Mouse (Mus musculus) stomach, postnatal 0 days (tissue): ENCODE measurements around the gene Prss27.
A peak's percentile ranks its signal among the peaks of the same experiment; 100 is the strongest.

Experiments
- CTCF ChIP-seq: IDR thresholded peaks from 2 replicates; pipeline ENCODE4 v1.5.1; 2016; ENCODE audit warnings: antibody characterized with exemption, low read depth, mild to moderate bottlenecking, moderate library complexity
- EP300 ChIP-seq: optimal IDR thresholded peaks from 2 replicates; pipeline ENCODE3; 2016; ENCODE audit warnings: antibody characterized with exemption

DNA sequence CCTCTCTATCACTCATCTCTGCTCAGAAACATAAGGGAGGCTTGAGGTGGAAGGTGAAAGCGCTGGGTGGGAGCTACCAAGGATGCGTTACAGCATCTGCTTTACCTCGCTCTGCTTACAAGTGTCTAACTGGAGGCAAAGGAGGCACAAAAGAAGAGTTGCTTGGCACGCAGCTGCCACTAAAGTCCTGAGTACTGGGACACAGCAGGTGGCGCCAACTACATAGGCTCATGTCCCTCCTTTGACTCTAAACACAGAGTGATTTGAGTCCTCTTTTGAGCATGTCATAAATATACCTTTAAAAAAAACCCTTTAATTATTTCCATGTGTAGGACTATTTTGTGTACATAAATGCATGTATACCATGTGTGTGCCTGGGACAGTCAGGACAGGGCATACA is 28.3 kb upstream of the Prss27 start:
- TF ChIP-seq CTCF (peak; percentile 68), EP300 (no peak)
